Mouse (Mus musculus) NIH3T3 (cell line): ENCODE measurements around the gene Ceacam14.

Source experiments
- DNase-seq: peaks from one replicate; pipeline ENCODE4 v3.0.0-alpha.2; 2012; ENCODE audit warnings: low read depth

Ceacam14 gene

DNA sequence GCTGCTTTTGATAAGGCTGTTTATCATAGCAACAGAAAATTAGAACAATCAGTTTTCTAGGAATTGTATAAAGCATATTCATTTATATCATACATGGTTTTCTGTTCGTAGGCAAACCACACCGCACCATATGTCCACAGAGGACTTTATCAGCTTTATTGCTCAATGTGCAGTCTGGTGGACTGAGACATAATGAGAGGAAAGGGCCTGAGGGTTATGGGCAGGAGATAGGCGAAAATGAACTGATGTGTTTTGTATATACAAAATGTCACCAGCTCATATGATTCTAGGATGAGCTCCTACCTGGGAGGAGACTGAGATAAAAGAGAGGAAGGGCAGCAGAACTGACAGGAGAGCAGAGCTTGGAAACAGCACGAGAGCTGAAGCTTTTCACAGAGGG is at the start of gene Ceacam14:
Gene Ceacam14, plus strand, starts transcription at position 301 of the 400 bp plus-strand sequence.
- no peak for DNase-seq
